Mouse (Mus musculus): ENCODE measurements at regions not wholly inside any gene's neighbourhood (a gene's known extent, or its start where the extent isn't known, plus 50 kb on each side); places are given as distances from the start of the nearest gene placed in this dataset.
A peak's percentile ranks its signal among the peaks of the same experiment; 100 is the strongest.

GRCm38 (mm10) chr15:42370044-42370443 is 2235.9 kb downstream of the 9330182O14Rik start:
- TF ChIP-seq E2F4 (IDR thresholded peaks at IDR 0.05; ENCODE audit: insufficient read depth) (no peak), TCF3 (IDR thresholded peaks at IDR 0.05; ENCODE audit: insufficient read length, low read depth) (no peak), POLR2AphosphoS2 (IDR thresholded peaks at IDR 0.05; ENCODE audit: insufficient read length, low read depth) (no peak), POLR2A (IDR thresholded peaks at IDR 0.05; ENCODE audit: insufficient read length, low read depth) (no peak), CEBPB (IDR thresholded peaks at IDR 0.05; ENCODE audit: insufficient read depth, poor library complexity, severe bottlenecking) (no peak), MYOD1 (IDR thresholded peaks at IDR 0.05; ENCODE audit: control insufficient read depth in 1 of 3, insufficient read length in 2 of 3, low read depth in 2 of 3) (peak in 1 of 3 experiments; percentile 9), MYOG (IDR thresholded peaks at IDR 0.05; ENCODE audit: control insufficient read depth in 1 of 3, insufficient read depth in 1 of 3, insufficient read length in 2 of 3, low read depth in 2 of 3) (no peak), TCF12 (IDR thresholded peaks at IDR 0.05; ENCODE audit: insufficient read depth, poor library complexity, severe bottlenecking) (no peak)
